Mouse (Mus musculus): Measurements from ENCODE around the gene Limch1.

The Limch1 gene

GRCm38 (mm10) chr5:66918316-66919305 is 173.0 kb downstream of the Limch1 start:
- no peak for DNase-seq (ENCODE audit: low spot score in 2 of 2)

- no peak for DNase-seq (ENCODE audit: low spot score in 2 of 2)
These were observed 177.0 kb downstream of the Limch1 start for GRCm38 (mm10) chr5:66922582-66922981.

GRCm38 (mm10) chr5:66929291-66929690 is 183.7 kb downstream of the Limch1 start:
- DNase-seq (ENCODE audit: low spot score in 2 of 2), result no peak

DNA sequence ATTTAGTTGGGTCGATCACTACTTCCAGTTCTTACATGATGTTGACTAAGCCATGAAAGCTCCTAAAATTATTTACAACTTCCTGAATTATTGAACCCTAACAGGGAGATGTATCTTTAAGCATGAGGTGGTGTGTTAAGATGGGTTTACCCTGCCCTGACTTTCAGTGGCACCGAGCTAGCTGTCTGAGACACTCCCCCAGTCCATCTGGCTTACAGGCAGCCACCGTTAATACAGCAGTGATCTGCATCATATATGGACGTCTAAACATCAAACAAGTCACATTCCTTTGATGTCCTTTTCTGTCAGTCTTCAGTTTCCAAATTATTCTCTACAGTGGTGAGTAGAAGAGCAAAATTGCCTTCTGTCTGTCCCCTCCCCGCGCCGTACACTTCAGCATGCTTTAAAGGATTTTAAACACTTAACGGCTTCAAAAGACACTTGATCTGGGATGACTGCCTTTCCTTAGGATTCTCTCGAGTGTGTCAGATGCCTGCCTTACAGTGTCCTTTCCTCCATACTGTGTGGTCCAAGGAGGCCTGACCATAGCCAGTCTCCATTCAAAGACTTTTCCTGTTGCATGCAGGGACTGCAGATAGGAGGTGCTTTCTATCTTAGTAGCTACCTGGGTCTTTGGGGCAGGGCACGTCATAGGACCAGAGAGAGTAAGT is 187.6 kb downstream of the Limch1 start:
- DNase-seq (ENCODE audit: low spot score in 2 of 2), result no peak

DNA sequence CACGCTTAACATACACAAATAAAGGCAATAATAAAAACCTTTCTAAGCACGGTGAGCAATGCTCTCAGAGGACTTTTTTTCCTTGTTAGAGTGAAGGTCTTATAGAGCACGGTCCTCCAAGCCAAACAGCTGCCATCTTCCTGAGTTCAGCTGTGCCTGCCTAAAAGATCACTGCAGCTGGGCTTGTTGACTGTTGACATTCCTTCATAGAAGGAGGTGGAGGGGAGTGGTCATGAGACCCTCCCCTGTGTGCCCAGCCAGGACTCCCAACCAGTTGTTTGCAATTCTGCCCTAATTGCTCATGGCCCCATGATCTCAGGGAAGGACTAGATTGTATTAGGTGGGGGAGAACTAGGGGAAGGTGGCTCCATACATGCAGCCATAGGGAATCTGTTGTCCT is 189.0 kb downstream of the Limch1 start:
- DNase-seq (ENCODE audit: low spot score in 2 of 2), result no peak

DNA sequence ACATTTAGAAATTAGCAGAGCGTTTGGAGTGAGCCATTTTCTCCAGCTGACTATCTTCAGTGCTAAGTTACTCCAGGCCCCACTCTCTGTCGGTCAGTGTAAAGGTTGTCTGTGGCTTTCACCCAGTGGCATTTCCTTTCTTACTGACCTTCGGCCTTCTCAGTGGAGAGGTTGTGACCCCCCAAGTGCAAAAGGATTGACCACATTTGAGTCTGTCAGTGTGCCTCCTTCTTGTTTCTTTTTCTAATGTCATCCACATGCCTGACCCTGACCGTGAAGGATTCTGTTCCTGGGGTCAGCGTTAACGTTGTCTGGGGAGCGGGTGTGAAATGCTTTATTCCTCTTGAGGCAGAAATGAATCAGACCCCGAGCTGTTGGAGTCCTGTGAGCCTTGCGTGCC is 191.7 kb downstream of the Limch1 start:
- no peak for DNase-seq (ENCODE audit: low spot score in 2 of 2)

- DNase-seq (ENCODE audit: low spot score in 2 of 2), result no peak
These were observed 196.3 kb downstream of the Limch1 start for GRCm38 (mm10) chr5:66941710-66942450.

GRCm38 (mm10) chr5:66942922-66943321 is 197.3 kb downstream of the Limch1 start:
- no peak for DNase-seq (ENCODE audit: low spot score in 2 of 2)

GRCm38 (mm10) chr5:66943521-66943920 is 197.9 kb downstream of the Limch1 start:
- no peak for DNase-seq (ENCODE audit: low spot score in 2 of 2)

DNA sequence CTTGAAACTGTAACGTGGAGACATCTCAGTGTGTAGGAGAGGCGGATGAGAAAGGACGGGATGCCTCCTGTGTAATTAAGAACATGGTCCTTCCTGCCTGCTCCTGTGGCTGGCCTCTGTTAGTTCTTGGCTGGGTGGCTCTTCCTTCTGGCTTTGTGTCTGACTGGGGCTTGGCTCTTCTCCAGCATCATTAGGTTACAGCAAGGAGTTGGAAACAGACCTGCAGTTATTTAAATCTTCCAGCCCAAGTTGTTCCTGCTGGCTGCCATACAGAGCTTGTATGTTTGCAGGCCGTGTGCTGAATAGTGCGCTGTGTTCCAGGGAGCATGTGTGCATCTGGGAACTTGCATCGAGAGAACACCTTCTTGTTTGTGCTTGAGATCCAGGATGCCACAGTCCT is 202.3 kb downstream of the Limch1 start:
- no peak for DNase-seq (ENCODE audit: low spot score in 2 of 2)

DNA sequence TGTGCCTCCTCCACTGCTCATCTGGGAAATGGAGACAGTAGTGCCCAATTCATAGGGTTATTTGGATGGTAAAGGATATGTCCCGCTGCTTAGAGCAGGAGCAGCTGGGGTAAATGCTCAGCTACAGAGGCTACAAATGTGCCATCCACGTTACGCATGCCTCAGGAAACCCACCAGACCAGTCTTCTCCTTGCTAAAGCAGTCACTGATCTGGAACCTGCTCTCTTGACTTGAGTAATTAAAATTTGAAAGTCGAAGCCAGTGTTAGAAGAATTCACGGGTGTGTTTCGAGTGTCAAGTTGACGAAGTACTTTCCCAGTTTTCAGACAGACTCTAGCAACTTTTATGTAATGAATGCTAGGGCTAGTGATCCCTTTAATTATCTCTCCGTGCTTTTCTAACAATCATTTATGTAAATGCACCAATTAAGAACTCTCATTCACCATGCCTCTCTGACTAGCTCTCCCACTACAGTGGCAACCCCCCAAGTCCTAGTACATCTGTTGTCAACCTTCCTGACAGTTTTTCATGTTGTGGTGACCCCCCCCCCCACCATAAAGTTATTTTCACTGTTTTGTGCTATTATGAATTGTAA is 203.6 kb downstream of the Limch1 start:
- no peak for DNase-seq (ENCODE audit: low spot score in 2 of 2)

- no peak for DNase-seq (ENCODE audit: low spot score in 2 of 2)
These were observed 207.7 kb downstream of the Limch1 start for GRCm38 (mm10) chr5:66953375-66953774.

- no peak for DNase-seq (ENCODE audit: low spot score in 2 of 2)
These were observed 208.5 kb downstream of the Limch1 start for GRCm38 (mm10) chr5:66953971-66954644.

DNA sequence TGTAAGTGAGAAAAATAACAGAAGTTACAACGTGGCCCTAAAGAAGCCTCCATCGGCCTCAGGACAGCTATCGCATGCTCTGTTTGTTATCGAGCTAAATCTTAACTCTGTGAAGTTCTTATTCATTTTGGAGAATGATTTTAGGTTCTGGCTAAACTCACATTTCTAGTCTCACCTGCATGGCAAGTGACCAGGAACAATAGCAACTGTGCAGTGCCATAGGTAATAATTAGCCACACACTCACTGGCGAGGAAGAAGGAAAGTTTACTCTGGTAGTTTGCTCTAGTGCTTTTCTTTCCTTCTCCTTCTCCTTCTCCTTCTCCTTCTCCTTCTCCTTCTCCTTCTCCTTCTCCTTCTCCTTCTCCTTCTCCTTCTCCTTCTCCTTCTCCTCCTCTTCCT is 209.6 kb downstream of the Limch1 start:
- DNase-seq (ENCODE audit: low spot score in 2 of 2), result no peak

GRCm38 (mm10) chr5:66957656-66958055 is 212.0 kb downstream of the Limch1 start:
- no peak for DNase-seq (ENCODE audit: low spot score in 2 of 2)

- DNase-seq (ENCODE audit: low spot score in 2 of 2), result no peak
These were observed 212.5 kb downstream of the Limch1 start for GRCm38 (mm10) chr5:66958118-66958517.

DNA sequence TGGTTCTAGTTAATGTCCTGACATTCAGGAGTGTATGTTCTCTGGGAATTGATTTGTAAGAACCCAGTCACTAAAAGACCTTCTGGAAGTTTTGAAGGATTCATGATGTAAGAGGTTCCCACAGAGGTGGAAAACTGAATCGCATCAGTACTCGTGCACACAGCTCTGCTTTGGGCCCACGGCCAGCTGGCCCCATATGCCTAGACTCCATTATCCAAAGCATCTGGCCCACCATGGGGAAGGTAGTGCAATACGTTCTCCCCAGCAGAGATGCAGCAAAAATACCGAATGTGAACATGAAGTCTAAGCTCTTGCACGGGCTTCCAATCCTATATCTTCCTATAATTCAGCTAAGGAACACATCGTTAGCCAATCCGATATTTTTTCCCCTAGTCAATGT is 214.3 kb downstream of the Limch1 start:
- DNase-seq (ENCODE audit: low spot score in 2 of 2), result no peak

GRCm38 (mm10) chr5:66965442-66965841 is 219.8 kb downstream of the Limch1 start:
- no peak for DNase-seq (ENCODE audit: low spot score in 2 of 2)

DNA sequence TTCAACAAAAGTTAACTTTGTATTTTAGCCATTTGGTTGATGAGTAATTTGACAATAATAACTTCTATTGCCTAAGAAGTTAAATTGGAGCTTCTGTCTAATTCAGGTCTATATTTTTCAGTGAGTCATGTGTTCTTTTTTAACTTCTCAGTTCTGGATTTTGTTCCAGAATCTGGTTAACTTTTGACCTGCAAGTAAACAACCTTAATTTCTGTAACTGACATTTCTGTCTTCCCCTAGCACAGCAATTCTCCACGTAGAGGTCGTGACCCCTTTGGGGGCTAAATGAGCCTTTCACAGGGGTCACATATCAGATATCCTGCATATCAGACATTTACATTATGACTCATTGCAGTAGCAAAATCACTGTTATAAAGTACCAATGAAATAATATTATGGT is 221.5 kb downstream of the Limch1 start:
- DNase-seq (ENCODE audit: low spot score in 2 of 2), result no peak

DNA sequence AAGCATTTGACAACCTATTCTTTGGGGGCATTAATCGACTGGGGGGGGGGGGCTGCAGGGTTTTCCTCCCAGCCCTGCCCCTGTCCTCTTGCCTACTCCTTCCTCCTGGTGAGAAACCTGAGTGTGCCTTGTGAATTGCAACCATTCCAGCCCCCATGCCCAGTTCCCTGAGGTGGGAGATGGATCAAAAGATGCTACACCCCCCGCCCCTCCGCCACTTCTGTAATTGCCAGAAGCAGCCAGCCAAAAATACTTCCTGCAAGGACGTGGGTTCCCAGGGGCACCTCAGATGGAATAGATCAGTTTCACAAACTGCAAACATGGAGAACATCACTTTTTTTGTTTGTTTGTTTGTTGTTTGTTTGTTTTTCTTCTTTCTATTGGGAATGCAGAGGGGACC is 222.0 kb downstream of the Limch1 start:
- DNase-seq (ENCODE audit: low spot score in 2 of 2), result no peak

Data from frontal cortex, postnatal 36 days (tissue).